Mouse (Mus musculus): ENCODE results near the gene Padi6. TPM values are rescaled to one million over a fixed set of nuclear protein-coding genes. Genes with fewer than 3 reads are reported as not detected.

The Padi6 gene
- polyA plus RNA-seq, 1 experiment from 2014 or later = not detected

DNA sequence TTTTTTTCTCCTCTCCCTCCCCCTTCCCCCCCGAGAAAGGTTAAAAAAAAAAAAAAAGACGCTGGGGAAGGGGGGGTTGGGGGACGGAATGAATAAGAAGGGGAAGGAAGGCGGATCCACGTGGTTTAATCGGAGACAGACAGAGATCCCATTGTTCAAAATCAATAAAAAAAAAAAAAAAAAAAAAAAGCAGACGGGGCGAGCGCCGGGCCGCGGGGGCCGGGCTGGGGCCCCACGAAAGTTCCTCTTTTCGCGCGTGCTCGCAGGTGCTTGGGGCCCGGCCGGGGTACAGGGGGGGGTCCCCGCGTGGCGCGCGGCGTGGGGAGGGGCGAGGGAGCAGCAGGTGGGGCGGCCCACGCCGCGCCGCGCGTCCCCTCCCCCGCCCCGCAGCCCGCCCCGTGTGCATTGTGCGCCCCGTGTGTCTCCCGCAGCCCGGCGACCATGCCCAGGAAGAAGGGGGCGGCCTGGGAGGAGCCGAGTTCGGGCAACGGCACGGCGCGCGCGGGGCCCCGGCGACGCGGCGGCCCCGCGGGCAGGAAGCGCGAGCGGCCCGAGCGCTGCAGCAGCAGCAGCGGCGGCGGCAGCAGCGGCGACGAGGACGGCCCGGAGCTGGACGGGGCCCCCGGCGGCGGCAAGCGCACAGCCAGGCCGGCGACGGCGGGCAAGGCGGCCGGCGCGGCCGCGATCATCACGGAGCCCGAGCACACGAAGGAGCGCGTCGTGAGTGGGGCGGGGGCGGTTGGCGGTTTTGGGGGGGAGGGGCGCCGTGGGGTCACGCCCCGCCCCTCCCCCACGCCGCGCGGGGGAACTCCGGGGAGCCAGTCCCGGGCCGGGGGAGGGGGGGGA, 40.5 kb downstream of the Padi6 start:
- Histone ChIP-seq H3K9me3 (no peaks in the 10 kb centered on the region), H3K4me2 (peak overlapping the region; percentile 94), H3K9ac (peak overlapping the region; percentile 78), H3K27ac (replicated peaks) (peak overlapping the region; percentile 88), H3K4me1 (replicated peaks) (peaks cover 43% of the 10 kb centered on the region), H3K36me3 (no peaks in the 10 kb centered on the region), H3K27me3 (peaks cover 15% of the 10 kb centered on the region), H3K4me3 (peak overlapping the region; percentile 74)
- WGBS = 0% methylated on average over 36 of the region's 107 CpGs
- ATAC-seq (ENCODE audit: low FRiP score, low read depth) = no peak

DNA sequence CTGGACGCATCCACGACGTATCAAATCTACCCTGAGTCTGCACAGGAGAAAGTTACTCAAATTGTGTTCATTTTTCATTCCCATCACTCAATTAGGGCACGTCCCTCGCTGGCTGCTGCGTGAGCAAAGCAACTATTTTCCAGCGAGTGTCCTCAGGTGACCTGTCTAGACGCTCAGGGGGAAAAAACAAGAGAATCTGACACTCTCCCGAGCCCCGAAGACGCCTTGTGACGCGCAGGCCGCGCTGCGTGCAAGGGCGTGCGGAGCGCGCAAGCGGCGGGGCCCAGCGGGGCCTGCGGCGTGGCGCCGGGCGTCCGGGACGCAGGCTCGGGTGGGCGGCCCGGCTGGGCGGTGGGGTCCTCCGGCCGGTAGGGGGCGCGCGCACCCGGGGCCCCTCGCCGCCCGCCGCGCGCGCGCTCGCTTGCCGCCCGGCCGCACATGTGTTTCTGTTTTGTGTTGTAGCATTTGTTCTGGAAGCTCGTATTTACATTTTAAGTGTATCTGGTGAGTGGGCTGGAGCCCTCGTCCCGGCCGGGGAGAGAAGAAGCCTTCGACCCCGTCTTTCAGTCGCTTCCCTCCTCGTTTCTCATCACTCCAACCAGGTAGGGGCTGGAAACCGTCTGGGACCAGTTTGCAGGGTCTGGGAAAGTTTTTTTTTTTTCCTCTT, 41.3 kb downstream of the Padi6 start:
- peak overlapping the region; percentile 78 for H3K9ac ChIP-seq
- peak overlapping the region; percentile 74 for H3K4me3 ChIP-seq
- under 1% methylated on average over 57 of the region's 61 CpGs for WGBS
- H3K4me1 ChIP-seq (replicated peaks) = peaks cover 43% of the 10 kb centered on the region
- peak overlapping the region; percentile 94 for H3K4me2 ChIP-seq
- H3K9me3 ChIP-seq = no peaks in the 10 kb centered on the region
- no peaks in the 10 kb centered on the region for H3K36me3 ChIP-seq
- peak overlapping the region; percentile 88 for H3K27ac ChIP-seq (replicated peaks)
- peaks cover 15% of the 10 kb centered on the region for H3K27me3 ChIP-seq
- peak; percentile 83 for ATAC-seq (ENCODE audit: low FRiP score, low read depth)

DNA sequence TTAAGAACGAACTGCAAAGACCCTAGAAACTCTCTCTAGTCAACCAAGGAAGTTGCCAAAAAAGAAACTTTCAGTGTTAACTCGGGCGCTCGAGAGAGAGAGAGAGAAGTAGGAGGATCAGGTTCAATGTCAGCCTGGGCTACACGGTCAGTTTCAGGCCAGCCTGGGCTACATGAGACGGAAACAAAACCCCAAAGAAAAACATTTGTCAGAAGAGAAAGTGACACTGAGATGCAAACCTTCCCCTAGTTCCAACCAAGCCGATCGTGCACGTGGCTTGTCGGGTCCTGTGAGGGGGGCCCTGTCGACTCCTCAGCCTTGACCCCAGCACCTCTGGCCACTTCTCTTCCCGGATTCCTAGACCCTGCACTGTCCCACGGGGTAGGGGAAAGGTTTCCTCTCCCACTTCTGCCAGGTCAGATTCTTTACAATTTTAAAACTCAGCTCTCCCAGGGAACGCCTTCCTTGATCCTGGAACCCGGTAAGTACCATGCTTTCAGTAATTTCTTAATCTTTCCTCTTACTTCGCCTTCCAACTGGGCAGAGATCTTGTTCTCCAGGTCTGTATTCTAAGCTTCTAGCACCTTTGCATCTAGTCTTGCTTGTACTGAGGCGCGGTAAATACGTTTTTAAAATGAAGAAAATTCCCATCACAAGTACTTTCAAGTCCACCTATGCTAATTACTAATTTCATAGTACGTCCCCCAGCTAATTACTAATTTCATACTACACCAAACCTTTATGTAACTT, 42.0 kb downstream of the Padi6 start, which contains the start of gene Rcc2:
TSS of gene Rcc2 (plus strand) at position 273 of the 750 bp plus-strand sequence.
- 6% methylated on average over 20 of the region's 20 CpGs for WGBS
- ATAC-seq (ENCODE audit: low FRiP score, low read depth) = no peak

DNA sequence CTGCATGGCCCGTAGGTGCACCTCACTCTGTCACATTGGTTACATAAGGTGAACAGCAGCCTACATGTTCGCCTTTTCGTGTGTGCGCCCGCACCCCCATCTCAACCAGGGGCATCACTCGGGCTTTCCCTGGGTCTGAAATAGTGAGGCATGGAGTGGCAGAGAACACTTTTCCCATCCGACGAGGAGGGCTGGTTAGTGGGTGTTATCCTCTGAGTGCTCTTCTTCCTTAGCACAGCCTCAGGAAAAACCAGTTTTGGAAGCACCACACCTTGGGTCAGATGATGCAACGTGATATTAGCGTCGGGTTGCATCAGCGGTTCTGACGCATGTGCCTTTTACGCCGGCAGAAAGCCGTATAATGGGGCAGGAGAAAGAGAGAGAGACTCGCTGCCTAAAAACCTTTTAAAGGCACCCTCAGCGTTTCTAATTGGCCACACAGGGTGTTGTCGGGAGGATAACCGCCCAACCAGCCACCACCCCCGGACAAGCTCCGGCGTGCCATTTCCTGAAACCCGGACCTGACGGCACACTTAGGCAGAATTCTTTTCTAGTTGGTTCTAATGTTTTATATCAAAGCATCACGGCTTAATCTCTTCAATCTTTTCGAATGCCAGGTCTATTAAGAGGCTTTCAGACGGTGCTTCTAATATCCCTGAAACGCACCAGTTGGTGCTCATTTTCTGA, 42.9 kb downstream of the Padi6 start:
- Histone ChIP-seq H3K9me3 (no peaks in the 10 kb centered on the region), H3K4me3 (peak overlapping the region; percentile 74), H3K27ac (replicated peaks) (no peak overlapping the region), H3K36me3 (no peaks in the 10 kb centered on the region), H3K27me3 (peaks cover 15% of the 10 kb centered on the region), H3K4me1 (replicated peaks) (peaks cover 40% of the 10 kb centered on the region), H3K9ac (peak overlapping the region; percentile 18; the same call in 1 of the 2 replicates), H3K4me2 (peak overlapping the region; percentile 94)
- no peak for ATAC-seq (ENCODE audit: low FRiP score, low read depth)
- 7% methylated on average over 29 of the region's 29 CpGs for WGBS

More for the DNA sequence above, 42.0 kb downstream of the Padi6 start, which contains the start of gene Rcc2:
- Histone ChIP-seq H3K4me2 (peak within 1 kb of the TSS; percentile 94), H3K27me3 (peaks cover 15% of the 10 kb centered on the region), H3K9ac (peak within 1 kb of the TSS; percentile 78), H3K27ac (replicated peaks) (peak within 1 kb of the TSS; percentile 88), H3K4me3 (peak within 1 kb of the TSS; percentile 74), H3K36me3 (no peaks in the 10 kb centered on the region), H3K4me1 (replicated peaks) (peaks cover 43% of the 10 kb centered on the region), H3K9me3 (no peaks in the 10 kb centered on the region)

DNA sequence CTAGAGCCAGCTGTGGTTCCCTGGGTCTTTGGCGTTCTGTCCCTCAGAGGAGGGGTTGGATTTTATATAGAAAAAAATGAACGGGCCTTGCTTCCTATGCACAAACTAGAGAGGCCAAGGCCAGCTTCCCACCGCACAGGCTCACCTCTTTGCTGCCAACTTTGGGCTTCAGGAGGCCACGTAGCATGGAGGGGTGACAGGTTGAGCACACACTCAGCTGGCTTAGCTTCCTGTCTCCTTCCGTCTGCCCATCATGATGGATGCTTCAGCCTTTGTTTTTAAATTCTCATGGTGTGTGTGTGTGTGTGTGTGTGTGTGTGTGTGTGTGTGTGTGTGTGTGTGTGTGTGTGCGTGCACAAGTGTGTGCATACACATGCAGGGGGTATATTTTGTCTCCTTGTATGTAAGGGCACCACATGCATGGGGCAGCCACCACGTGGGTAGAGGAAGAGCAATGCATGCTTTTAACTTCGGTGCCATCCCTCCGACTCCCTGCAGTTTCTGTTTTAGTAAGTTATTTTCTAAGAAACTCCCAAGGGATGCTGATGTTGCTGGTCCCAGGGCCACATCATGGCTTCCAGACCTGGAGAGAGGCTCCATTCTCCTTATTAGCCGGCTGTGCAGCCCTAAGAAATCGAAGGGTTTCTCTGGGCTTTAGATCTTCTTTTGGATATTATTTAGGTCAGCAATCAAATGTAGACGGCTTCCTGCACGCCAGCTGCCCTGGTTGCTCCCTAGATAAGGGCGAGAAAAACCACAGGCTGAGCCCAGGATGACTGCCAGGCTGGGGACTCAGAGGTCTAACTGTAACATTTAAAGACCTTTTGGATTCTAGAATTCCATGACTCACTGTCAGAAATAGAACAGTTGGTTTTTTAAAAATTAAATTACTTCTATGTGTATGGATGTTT, 46.5 kb downstream of the Padi6 start:
- ATAC-seq (ENCODE audit: low FRiP score, low read depth) = no peak
- H3K4me2 ChIP-seq = no peak overlapping the region
- 83% methylated on average over 14 of the region's 14 CpGs for WGBS
- peaks cover 19% of the 10 kb centered on the region for H3K4me1 ChIP-seq (replicated peaks)
- no peak overlapping the region for H3K9ac ChIP-seq
- H3K27ac ChIP-seq (replicated peaks) = no peak overlapping the region
- no peaks in the 10 kb centered on the region for H3K9me3 ChIP-seq
- H3K36me3 ChIP-seq = no peaks in the 10 kb centered on the region
- H3K27me3 ChIP-seq = peaks cover 15% of the 10 kb centered on the region
- no peak overlapping the region for H3K4me3 ChIP-seq

DNA sequence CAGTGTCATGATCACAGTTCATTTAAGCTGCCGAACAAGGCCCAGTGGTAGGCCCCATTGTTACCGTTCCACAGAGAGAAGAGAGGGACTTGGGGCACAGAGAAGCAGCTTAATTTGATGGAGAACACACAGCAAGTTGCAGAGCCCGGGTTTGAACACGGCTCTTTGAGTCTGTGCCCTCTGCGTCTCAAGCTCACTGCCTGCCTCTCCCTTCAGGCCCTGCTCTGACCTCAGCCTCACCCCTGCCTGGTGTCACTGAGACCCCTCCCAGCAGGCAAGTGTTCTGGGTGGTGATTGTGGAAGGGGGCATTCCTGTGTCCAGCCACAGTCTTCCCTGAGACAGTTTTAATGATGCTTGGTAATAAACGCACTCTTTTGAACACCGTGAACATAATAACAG, 47.3 kb downstream of the Padi6 start:
- no peak overlapping the region for H3K9ac ChIP-seq
- no peaks in the 10 kb centered on the region for H3K9me3 ChIP-seq
- no peak overlapping the region for H3K4me3 ChIP-seq
- no peak for ATAC-seq (ENCODE audit: low FRiP score, low read depth)
- H3K27ac ChIP-seq (replicated peaks) = no peak overlapping the region
- peaks cover 10% of the 10 kb centered on the region for H3K27me3 ChIP-seq
- H3K4me2 ChIP-seq = no peak overlapping the region
- H3K4me1 ChIP-seq (replicated peaks) = peaks cover 11% of the 10 kb centered on the region
- 68% methylated on average over 7 of the region's 7 CpGs for WGBS
- no peaks in the 10 kb centered on the region for H3K36me3 ChIP-seq

DNA sequence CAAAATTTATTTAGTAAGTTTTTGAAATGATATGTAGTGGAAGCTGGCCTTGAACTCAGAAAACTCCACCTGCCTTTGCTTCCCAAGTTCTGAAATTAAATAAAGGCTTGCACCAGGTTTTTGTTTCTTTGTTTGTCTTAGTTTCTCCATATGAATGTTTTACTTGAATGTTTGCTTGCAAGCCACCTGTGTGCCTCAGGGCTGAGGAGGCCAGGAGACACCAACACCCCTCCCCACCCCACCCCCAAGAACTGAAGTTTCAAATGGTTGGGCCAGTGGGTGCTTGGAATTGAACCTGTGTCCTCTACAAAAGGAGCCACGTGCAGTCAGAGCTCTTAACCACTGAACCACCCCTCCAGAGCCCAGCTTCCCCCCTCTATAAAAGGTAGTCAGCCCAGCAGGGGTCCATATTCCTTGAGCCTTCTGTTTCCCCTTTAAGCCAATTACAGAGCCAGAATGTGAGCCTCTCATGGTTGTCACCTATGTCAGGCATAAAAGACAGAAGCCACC, 47.8 kb downstream of the Padi6 start:
- WGBS = 28% methylated on average over 1 of the region's 1 CpGs
- no peak overlapping the region for H3K9ac ChIP-seq
- no peak for ATAC-seq (ENCODE audit: low FRiP score, low read depth)
- peaks cover 5% of the 10 kb centered on the region for H3K4me1 ChIP-seq (replicated peaks)
- no peaks in the 10 kb centered on the region for H3K36me3 ChIP-seq
- no peak overlapping the region for H3K4me3 ChIP-seq
- no peak overlapping the region for H3K27ac ChIP-seq (replicated peaks)
- H3K27me3 ChIP-seq = peaks cover 9% of the 10 kb centered on the region
- H3K9me3 ChIP-seq = no peaks in the 10 kb centered on the region
- no peak overlapping the region for H3K4me2 ChIP-seq

DNA sequence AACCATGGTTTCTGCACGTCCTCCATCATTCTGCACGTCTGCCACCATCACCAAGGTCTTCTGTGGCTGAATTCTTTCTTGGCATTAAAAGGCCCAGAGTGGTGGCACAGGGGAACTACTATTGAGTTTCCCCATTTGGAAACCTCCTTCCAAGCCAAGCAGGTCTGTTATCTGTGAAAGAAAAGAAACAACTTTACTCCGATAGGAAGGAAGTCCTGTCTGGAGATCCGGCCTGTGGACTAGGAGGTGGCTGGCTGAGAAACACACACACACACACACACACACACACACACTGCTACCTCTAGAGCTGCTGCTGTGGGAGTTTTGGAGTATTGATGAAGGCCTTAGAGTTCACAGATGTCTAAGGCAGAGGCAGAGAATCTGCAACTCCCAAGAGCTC, 48.9 kb downstream of the Padi6 start:
- no peaks in the 10 kb centered on the region for H3K36me3 ChIP-seq
- no peaks in the 10 kb centered on the region for H3K9me3 ChIP-seq
- H3K27me3 ChIP-seq = peaks cover 3% of the 10 kb centered on the region
- H3K4me3 ChIP-seq = no peak overlapping the region
- no peaks in the 10 kb centered on the region for H3K4me1 ChIP-seq (replicated peaks)
- H3K9ac ChIP-seq = no peak overlapping the region
- 80% methylated on average over 4 of the region's 4 CpGs for whole genome bisulfite sequencing
- no peak for ATAC-seq (ENCODE audit: low FRiP score, low read depth)
- no peak overlapping the region for H3K27ac ChIP-seq (replicated peaks)
- no peak overlapping the region for H3K4me2 ChIP-seq

DNA sequence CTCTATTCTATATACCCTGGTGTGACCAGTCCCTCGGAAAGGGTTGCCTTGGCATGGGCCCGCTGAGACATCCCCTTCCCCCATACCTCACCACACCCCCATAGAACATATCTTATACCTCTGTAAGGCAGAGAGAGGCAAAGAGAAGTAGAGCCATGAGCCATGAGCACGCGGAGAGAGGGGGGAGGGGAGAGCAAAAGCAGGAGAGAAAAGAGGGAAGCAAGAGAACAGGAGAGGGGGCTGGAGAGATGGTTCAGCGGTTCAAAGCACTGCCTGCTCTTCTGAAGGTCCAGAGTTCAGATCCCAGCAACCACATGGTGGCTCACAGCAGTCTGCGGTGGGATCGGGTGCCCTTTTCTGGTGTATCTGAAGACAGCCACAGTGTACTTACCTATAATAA, 51.0 kb downstream of the Padi6 start:
- Histone ChIP-seq H3K27me3 (no peaks in the 10 kb centered on the region), H3K4me1 (replicated peaks) (no peaks in the 10 kb centered on the region), H3K4me3 (no peak overlapping the region), H3K36me3 (no peaks in the 10 kb centered on the region), H3K27ac (replicated peaks) (no peak overlapping the region), H3K4me2 (no peak overlapping the region), H3K9ac (no peak overlapping the region), H3K9me3 (no peaks in the 10 kb centered on the region)
- ATAC-seq (ENCODE audit: low FRiP score, low read depth) = no peak
- 69% methylated on average over 7 of the region's 7 CpGs for WGBS

DNA sequence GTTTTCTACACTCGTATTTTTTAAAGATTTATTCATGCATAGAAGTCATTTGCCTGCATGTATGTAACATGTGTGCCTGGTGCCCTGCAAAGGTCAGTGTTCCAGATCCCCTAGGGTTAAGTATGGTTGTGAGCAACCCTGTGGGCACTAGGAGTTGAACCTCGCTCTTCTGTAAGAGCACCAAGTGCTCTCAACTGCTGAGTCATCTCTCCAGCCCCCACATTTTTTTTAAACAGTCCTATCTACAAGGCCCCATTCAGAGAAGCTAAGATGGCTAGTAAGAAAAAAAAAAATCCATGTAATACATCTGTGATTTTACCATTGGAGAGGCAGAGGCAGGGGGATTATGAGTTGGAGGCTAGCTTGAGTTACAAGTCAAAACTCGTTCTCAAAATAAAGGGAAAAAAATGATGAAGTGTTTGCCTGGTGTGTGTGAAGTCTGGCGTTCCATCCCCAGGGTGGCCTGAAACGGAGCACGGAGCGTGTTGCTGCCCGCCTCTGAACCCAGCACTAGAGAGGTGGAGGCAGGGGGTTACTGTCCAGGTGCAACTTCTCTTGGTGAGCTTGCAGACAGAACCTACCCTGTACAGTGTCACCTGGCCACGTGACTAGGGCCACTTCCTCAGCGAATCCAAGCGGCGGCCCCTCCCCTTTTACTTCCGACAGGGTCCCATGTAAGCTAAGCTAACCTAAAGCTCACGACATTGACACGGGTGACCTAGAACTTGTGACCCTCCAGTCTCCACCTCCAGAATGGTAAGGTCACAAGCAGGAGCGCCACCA, 52.4 kb downstream of the Padi6 start:
- no peak overlapping the region for H3K4me3 ChIP-seq
- 0 out of 2 replicates have a peak, but pooled peaks cover 2% of the 10 kb centered on the region for H3K27me3 ChIP-seq
- no peaks in the 10 kb centered on the region for H3K36me3 ChIP-seq
- no peak overlapping the region for H3K27ac ChIP-seq (replicated peaks)
- no peak overlapping the region for H3K9ac ChIP-seq
- no peaks in the 10 kb centered on the region for H3K9me3 ChIP-seq
- ATAC-seq (ENCODE audit: low FRiP score, low read depth) = no peak
- H3K4me1 ChIP-seq (replicated peaks) = peaks cover under 1% of the 10 kb centered on the region; the same call in 1 of the 2 replicates
- 76% methylated on average over 16 of the region's 16 CpGs for WGBS
- no peak overlapping the region for H3K4me2 ChIP-seq
